Mouse (Mus musculus) heart, postnatal 14 days (tissue): ENCODE data around the gene Trpm3. TPM values are rescaled to one million over a fixed set of nuclear protein-coding genes. Genes with fewer than 3 reads are reported as not detected.

Source experiments
- DNase-seq, 2 experiments: peaks; one replicate each; pipeline ENCODE4 v3.0.0; 2021 to 2022
- intact Hi-C: fragments of 180-260 bp; cut with DNase I; formaldehyde crosslinking; loops from one replicate; pipeline ENCODE4 v1.15.1; 2025
- total RNA-seq, 2 experiments: library from RNA; stranded (reverse); gene quantifications; 2 replicates each; pipeline ENCODE4 v1.2.3; 2021

Gene Trpm3
- total RNA-seq, 2 experiments from 2014 or later, result 2.3 TPM

DNA sequence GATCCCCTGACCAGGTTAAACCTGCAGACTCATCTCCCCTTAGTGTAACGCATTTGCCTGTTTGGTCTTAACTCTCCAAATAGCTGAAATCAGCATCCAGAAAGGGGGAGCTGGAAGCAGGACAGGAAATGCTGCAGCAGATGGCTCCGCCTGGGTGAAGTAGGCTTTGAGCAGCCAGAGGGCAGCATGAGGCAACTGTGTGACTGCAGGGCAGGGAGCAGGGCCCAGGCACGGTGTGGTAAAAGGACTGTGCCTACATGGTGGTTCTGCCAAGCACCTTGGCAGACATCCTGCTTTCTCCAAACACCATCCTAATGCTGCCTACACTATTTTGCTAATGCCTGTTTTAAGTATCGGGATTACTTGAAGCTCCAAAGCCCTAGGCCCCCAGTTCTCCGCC is 801.6 kb downstream of the Trpm3 start:
- peak; percentile 78 to 82 for DNase-seq
- intact Hi-C loops, result loop anchor here (1.0 to 5.0 kb wide), 3 partner anchors 67 to 285 kb away; no protein-coding TSS in a partner anchor

DNA sequence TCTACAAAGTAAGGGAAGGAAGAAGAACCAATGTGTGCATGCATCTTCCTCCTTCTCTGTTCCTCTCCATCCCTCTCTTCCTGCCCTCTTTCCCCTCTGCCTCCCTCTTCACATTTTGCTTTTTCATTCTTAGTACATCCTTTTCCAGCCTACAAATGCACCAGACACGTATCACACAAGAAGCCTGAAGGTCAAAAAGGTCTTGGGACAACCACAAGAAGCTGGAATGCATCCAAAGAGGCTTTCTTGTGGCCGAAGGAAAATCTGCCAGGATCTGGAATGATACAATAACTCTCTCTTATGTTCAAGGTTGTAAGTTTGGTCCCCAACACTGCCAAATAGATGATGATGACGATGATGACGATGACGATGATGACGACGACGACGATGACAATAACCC is 802.1 kb downstream of the Trpm3 start:
- intact Hi-C loops, result loop anchor here (1.0 to 5.0 kb wide), 3 partner anchors 66 to 284 kb away; no protein-coding TSS in a partner anchor
- no peak for DNase-seq

DNA sequence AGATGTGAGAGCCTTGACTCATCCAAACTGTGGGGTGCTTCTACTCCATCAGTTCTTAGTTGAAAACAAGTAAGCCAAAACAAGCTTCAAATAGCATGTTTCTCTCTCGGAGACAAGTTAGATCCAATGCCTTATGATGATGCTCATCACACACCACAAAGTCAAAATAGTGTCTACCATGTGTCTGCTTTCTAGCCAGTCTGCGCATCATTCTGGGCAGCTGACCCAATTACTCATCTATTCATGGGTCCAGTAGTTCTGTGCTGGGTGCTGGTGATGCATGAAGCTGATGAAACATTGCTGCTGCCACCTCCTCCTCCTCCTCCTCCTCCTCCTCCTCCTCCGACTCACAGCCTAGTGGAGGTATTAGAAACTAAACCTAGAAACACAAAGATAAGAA is 813.6 kb downstream of the Trpm3 start:
- DNase-seq, result no peak
- intact Hi-C loops, result no loop called here

DNA sequence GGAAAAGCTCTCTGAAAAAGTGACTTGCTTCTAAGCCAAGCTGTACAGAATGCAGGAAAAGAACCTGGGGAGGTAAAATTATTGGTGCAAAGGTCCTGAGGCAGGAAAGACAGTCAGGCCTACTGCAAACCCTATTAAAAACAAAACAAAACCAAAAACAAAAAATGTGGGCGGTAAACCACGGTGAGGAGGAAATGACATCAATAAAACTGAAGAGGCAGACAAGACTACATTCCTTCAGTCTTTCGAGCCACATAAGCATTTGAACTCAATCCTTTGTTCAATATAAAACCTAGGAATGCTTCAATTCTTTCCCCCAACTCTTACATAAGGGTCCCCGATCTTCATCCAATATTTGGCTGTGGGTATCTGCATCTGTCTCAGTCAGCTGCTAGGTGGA is 814.3 kb downstream of the Trpm3 start:
- intact Hi-C loops, result no loop called here
- DNase-seq, result no peak

DNA sequence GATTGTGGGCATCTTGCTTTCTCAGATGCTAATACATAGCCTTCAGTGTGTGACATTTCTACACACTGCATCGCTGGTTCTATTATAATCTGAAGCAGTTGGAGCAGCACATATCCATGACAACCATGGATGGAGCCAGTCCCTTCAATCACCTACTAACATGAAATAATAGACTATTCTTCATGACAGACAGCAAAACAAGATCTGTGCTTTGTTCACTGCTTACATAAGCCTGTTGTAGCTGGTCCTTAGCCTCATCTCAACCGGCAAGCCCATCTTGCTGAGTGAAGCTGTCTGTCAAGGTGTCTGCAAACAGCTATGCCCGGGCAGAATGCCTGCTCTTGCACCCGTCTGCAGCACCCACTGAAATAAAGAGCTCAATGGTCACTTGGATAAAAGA is 819.6 kb downstream of the Trpm3 start:
- intact Hi-C loops, result loop anchor here (5.0 kb wide), 1 partner anchor 39 kb away; no protein-coding TSS in a partner anchor
- no peak for DNase-seq

DNA sequence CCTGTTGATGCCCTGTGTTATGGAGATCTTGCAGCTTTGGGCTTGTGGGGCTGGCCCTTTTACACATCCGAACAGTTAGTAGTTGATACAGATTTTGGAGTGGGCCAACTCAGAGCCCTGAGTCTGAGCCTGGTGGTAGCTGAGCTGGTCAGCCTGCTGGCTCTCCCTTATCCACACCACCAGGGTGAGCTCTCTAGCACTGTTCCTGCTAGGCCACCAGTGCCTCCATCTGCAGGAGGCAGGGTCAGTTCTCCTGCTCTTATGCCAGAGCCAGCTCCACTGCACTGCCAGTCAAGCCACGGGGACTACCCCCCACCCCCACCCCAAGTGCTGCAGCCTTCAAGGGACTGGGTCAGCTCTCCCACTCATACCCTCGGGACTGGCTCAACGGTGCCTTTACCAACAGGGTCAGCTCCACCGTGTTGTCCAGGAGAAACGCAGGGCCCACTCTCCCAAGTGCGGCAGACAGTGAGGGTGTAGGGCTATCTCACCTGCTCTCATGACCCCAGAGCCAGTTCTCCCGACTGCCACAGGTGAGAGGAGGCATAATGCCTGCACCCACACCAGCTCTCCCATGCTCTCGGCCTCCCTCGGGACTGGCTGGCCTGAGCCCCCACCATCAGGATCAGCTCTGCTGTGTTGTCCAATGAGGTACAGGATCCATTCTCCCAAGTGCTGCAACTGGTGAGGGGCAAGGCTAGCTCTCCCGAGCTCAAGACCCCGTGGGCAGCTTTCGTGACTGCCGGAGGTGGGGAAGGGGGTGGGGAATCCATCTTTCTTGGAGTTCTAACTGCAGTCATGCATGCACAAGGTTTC is 821.8 kb downstream of the Trpm3 start:
- no peak for DNase-seq

DNA sequence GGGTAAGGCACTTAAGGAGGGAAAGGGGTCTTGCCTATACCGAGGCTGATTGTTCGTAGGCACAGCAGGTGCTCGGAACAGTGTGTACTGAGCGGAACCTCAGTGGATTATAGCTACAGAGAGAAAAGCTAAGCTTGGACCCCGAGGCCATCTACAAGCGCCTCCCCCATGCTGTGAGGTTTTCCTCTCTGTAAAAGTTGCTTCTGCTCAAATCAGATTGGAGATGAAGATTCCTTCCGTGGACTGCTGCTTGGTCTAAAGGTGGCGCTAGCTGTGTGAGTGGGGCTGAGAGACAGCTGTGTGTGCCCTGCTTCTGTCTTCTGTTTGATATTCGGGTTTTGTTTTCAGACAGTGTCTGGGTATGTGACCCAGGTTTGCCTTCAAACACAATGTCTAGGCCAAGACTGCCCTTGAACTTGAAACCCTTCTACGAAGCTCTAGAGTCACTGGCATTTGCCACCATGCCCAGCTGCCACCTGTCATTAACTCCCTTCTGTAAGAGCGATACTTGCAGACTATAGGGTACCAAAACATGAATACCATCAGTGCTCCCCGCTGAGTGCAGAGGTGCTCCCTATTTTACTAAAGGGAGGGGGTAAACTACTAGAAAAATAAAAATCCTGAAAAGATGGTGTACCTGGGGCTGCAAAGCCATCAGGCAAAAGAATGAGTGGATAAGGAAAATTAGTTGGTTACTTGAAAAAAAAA is 823.3 kb downstream of the Trpm3 start:
- intact Hi-C loops, result no loop called here
- no peak for DNase-seq

More for the DNA sequence above, 821.8 kb downstream of the Trpm3 start:
- intact Hi-C loops, result no loop called here

DNA sequence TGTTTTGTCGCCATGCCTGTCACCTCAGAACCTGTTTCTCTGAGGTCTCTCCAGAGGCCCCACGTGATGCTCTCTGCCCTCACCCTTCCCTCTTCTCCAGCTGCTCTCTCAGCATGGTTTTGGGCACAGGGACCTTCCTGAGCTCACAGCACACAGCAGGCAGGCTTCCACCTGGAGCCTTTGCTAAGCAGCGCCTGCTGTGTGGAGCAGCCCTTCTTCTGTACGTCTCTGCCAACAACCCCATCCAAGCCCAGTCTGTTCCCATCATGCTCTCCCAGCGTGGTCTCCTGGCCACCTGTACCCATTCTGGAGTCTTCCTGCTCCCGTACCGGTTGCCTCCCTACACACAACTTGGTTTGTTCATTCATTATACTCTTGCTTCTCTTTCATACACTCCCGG is 823.9 kb downstream of the Trpm3 start:
- DNase-seq, result no peak
- intact Hi-C loops, result no loop called here

DNA sequence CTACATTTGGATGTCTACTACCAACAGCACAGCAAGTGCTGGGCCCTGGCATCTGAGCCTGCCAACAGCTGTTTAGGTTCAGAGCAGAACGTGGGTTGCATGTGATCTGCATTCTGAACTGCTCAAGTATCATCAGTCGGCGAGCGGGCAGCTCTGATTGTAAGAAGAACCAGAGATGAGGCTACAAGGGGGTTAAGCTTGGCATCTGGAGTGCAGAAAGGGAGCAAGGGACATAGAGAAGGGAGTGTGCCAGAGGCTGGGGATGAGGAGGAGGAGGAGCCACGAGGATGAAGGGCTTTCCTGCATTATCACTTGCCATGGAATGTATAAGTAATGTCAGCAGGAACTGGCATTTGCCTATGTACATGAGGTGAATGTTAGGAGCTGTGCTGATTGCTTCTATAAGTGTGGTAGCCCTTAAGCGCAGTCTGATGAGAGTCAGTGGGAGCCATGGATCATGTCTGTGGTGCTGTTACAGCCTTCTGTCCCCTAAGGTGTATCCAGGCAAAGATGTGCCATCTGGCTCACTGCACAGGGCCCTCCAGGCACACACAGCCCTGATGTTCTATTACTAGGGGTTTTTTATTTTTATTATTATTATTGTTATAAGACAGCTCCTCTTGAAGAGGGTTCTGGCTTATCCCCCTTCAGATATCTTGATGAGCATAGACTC is 825.0 kb downstream of the Trpm3 start:
- intact Hi-C loops, result no loop called here
- no peak for DNase-seq

DNA sequence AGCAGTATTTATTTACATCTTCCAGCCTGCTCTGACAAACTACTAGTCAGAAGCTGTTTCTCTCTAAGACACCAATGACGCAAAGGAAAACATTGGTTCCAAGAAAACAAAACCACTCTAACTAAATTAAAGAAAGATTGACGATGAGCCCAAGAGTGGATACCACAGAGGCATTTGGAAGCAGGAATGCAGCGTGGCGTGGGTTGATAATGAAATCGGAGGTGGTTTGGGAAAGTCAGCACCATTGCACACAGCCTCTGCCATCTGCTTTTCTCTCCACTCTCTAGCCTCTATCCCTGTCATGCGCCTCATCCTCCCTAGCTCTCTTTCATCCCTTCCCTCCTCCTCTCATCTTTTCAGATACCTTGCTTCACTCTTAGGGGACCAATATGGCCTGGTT is 826.6 kb downstream of the Trpm3 start:
- intact Hi-C loops, result no loop called here
- DNase-seq, result no peak

DNA sequence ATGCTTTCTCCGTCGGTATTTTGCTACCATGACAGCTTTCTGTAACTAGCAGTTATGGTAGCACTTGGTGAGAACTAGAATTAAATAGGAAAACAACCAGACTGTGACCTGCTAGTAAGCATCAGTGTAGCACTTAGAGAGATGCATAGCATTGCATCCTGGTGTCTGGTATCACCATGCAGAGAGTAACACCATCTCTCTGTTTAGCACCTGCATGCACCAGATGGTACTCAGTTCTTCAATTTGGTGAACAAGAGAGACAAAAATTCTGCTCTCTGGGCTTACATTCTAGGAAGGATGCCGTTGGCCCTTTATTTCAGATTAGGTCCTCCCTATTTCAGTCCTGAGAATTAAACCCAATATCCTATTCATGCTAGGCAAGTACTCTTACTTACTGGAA is 834.4 kb downstream of the Trpm3 start:
- no peak for DNase-seq
- intact Hi-C loops, result no loop called here

DNA sequence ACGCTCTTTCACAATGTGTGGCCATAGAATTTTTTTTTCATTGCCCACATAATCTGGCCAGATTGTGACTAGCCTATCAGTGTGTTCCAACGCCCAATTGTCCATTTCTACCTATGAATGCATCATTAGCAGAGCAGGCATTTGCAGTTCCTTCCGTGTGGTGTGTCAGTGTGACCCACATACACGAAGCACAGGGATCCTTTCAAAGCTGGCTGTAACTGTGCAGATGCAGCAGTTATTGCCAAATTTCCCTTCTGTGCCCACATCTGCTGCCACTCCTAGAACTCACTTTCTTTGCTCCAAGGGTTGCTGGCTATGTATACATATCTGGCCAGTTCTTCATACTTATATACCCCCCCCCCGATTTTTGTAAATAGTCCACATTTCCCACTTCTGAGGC is 834.9 kb downstream of the Trpm3 start:
- no peak for DNase-seq
- intact Hi-C loops, result no loop called here

DNA sequence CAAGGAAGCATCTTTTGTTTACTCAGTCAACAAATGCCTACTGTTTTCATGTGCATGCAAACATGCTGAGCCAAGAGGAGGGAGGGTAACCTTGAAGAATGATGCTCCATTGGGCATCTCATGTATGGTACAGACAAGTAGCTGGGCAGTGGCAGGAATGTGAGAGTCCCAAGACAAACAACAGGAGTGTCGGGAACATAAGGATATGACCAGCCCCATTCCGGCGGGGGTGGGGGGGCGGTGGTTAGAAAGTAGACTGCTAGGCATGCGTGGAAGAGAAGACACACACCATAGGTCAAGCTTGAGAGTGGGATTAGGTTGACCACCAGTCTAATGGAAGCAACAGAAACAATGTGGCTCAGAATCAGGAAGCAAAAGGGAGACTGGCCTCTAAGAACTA is 837.0 kb downstream of the Trpm3 start:
- no peak for DNase-seq
- intact Hi-C loops, result no loop called here

DNA sequence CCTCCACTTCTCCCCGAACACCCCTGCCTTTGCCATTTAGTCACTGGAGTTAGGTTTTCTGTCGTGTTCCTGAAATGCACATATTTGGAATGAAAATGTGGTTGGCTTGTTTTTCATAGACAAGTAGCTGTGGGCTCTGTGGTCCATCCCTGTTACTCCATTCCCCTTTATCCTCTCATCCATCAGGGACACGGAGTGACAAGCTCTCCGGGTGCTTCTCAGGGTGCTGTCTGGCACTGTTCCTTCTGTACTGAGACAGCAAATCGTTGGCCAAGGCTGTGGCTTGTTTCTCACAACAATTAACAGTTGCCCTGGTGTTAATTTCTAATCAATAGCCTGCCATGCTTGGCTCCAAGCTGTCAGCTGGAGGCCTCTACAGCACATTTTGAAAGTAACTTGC is 838.7 kb downstream of the Trpm3 start:
- intact Hi-C loops, result no loop called here
- no peak for DNase-seq

DNA sequence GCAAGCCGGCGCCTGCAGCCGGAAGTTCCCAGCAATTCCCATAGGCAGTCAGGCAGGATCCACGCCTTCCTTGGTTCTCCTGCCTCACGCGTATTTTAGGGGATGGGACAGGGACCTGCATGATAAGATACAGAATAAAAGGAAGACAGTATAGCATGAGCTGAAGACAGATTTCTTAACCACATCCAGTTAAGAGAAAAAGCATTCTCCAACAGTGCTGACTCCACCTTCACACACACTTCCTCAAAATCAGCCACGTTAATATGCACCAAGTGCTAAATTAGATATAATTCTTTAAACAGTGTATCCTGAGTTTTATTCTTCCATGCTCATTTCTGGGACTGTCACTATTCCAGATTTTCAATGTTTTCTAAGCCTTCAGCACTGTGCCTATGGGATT is 839.9 kb downstream of the Trpm3 start:
- no peak for DNase-seq
- intact Hi-C loops, result no loop called here

DNA sequence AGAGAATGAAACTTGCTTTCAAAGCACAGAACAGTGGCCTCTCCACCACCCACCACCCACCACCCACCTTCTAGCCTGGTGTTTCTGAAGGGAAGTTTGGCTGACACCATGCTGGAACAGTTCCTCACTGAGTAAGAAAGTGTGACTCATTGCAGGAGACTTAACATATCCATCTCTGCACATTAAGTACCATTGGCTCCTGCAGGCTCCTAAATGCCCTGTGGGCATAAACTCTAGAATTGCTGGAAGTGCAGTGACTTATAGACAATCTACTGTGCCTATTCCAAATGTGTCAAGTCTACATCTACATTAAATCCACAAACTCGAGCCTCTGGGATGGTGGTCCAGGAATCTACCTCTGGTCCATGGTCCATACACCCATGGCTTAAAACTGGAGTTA is 840.3 kb downstream of the Trpm3 start:
- no peak for DNase-seq
- intact Hi-C loops, result no loop called here

DNA sequence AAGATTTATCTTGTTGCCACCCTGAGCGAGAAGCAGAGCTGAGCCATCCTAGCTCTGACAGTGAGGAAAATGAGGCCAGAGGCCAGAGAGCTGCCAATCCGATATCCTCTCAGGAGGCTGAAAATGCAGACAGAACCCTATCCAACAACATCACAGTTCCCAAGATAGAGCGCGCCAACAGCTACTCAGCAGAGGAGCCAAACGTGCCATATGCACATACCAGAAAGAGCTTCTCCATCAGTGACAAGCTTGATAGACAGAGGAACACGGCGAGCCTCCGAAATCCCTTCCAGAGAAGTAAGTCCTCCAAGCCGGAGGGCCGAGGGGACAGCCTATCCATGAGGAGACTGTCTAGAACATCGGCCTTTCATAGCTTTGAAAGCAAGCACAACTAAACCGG is 849.1 kb downstream of the Trpm3 start:
- DNase-seq, result no peak
- intact Hi-C loops, result no loop called here

DNA sequence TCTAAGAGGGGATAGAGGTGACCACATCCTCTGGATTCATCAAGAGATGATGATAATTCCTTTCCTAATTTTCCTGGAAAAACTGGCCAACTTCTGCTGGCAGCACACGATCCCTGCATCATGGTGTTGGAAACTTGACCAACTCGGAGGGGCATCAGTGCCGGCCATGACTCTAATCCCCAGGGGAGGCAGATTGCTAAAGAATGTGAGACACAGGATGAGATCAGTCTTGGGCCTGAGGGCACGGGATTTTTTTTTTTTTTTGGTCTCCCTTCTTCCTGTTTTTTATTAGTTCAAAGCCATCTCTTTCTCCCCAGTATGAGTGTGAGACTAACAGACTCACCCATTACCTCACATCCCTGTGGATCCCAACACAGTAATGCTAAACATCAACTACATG is 855.1 kb downstream of the Trpm3 start:
- intact Hi-C loops, result no loop called here
- DNase-seq, result no peak

DNA sequence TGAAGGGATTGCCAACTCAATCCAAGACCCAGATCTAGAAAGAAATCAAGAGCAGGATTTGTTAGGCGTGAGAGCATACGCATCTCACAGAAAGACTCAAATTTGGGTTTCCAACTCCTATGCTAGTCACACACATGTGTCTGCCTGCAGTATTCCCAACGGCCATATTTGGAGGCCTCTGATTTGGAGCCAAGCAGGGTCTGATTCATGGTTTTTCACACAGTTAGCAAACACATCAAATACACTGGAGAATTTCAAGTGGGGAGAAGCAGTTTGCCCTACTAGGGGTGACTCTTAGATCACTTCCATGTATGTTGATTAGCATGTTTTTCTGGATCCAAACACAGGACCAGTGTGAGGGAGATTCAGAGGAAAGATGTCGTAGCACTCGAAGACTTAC is 855.7 kb downstream of the Trpm3 start:
- intact Hi-C loops, result no loop called here
- DNase-seq, result no peak

DNA sequence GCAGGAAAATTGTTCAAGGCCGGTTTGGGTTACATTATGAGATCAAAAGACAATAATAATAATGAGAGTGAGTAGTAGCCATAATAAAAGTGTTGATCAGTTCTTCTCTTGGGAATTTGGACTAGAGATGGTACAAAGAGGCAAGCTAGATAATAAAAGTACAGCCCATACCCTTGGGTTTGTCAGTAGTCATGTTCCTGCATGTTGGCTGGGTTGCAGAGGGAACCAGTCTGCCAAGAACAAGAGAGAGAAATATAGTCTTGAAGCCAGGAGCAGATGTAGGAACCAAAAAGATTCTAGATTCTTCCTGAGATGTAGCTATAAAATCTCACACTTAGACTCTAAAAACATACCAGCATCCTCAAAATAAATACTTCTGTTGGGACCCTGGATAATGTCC is 861.4 kb downstream of the Trpm3 start:
- DNase-seq, result no peak
- intact Hi-C loops, result no loop called here

DNA sequence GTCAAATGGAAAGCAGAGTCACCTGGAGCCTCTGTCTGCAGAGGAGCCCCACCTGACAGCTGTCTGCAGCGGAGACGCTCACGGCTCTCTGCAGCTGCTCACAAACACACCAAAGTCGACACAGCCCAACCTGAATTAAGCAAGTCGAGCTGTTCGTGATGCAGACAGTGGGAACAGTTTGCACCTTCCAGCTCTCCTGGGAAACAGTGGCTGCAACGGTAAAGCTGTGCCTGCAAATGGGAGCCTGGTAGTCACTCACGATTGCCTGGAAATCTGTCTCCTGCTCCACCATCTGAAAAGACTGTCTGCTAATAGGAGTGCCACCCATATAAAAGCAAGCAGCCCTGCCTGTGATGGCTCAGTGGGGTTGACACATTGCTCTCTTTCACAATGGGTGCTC is 865.0 kb downstream of the Trpm3 start:
- intact Hi-C loops, result no loop called here
- no peak for DNase-seq
